Mouse (Mus musculus): ENCODE data around the gene Fank1. TPM values are rescaled to one million over a fixed set of nuclear protein-coding genes. Genes with fewer than 3 reads are reported as not detected.
A peak's percentile ranks its signal among the peaks of the same experiment; 100 is the strongest.

Fank1 gene
- total and polyA plus RNA-seq, 3 experiments, result 0.10 TPM; not detected in 2

DNA sequence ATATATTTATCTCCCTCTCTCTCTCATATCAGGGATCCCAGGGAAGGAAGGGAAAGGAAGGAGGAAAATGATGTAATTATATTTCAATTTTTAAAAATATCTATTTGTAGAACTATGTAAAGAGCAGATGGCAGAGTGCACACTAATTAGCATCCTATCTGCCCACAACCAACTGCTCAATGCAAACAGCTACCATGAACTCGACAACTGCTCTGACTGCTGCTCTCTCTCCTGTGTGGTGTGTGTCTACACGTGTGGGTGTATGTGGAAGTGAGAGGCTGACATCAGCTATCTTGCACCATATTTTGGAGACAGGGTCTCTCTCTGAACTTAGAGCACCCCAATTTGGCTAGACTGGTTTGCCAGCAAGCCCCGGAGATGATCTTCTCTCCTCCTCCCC, 135.2 kb downstream of the Fank1 start:
- Histone ChIP-seq H3K27ac (no peak overlapping the region), H3K4me1 (ENCODE audit: control insufficient read depth, insufficient read depth, low read length) (no peaks in the 10 kb centered on the region), H3K79me2 (replicated peaks; ENCODE audit: control insufficient read depth, insufficient read depth, low read length) (no peaks in the 10 kb centered on the region), H3K27me3 (ENCODE audit: control insufficient read depth, insufficient read depth, low read length) (no peaks in the 10 kb centered on the region), H3K36me3 (ENCODE audit: control insufficient read depth, insufficient read depth, low read length) (no peaks in the 10 kb centered on the region), H3K4me3 (no peak overlapping the region), H3K9ac (ENCODE audit: low read depth, low read length) (no peak overlapping the region)
- WGBS, result 76% methylated on average over 3 of the region's 3 CpGs
- intact Hi-C loops (cut with DNase I), result no loop called here
- TF ChIP-seq EP300 (IDR thresholded peaks at IDR 0.05; ENCODE audit: insufficient read depth, low read depth, low read length), result no peak
- no peak for TF ChIP-seq CTCF (IDR thresholded peaks at IDR 0.05)
- TF ChIP-seq POLR2A (IDR thresholded peaks at IDR 0.05; ENCODE audit: insufficient read depth, low read depth, low read length), result no peak
- no peak for DNase-seq

DNA sequence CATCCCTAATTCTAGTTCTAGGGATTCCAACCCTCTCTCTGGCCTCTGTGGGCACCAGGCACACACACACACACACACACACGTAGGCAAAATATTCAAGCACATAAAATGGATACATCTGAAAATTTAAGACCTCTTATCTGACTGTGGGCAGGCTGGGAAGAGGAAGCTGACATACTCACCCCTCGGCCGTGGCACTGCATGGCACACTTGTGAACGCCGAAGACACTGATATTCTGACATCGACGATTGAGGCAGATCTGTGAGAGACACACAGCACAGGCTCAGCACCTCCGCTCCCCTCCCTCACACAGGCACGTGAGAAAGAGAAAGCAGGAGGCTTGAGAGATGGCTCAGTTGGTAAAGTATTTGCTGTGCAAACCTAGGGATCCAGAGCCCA, 139.6 kb downstream of the Fank1 start:
- Histone ChIP-seq H3K79me2 (replicated peaks; ENCODE audit: control insufficient read depth, insufficient read depth, low read length) (no peaks in the 10 kb centered on the region), H3K4me3 (no peak overlapping the region), H3K4me1 (ENCODE audit: control insufficient read depth, insufficient read depth, low read length) (peaks cover 6% of the 10 kb centered on the region; the same call in 1 of the 2 replicates), H3K36me3 (ENCODE audit: control insufficient read depth, insufficient read depth, low read length) (no peaks in the 10 kb centered on the region), H3K27ac (no peak overlapping the region), H3K27me3 (ENCODE audit: control insufficient read depth, insufficient read depth, low read length) (no peaks in the 10 kb centered on the region), H3K9ac (ENCODE audit: low read depth, low read length) (no peak overlapping the region)
- 87% methylated on average over 9 of the region's 9 CpGs for WGBS
- no peak for DNase-seq
- intact Hi-C loops (cut with DNase I), result no loop called here
- TF ChIP-seq POLR2A (IDR thresholded peaks at IDR 0.05; ENCODE audit: insufficient read depth, low read depth, low read length) (no peak), EP300 (IDR thresholded peaks at IDR 0.05; ENCODE audit: insufficient read depth, low read depth, low read length) (no peak), CTCF (IDR thresholded peaks at IDR 0.05) (no peak)

DNA sequence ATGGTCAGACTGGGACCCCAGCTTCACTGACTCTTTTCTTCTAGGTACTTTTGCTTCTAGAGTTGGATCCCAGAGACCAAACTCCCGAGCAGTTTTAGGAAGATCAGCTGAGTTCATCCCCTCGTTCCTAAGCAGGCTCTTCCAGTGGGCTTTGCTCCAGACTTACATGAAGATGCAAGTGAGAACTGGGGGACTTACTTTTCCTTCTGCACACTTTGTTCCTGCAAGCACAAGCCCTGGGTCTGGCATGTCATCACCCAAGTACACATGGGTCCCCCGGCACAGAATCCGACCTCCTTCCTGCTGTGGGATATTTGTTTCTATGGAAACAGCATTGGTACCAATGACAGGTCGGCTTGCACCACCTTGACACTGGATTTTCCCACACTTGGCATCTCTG, 142.6 kb downstream of the Fank1 start:
- Histone ChIP-seq H3K4me1 (ENCODE audit: control insufficient read depth, insufficient read depth, low read length) (peaks cover 6% of the 10 kb centered on the region; the same call in 1 of the 2 replicates), H3K9ac (ENCODE audit: low read depth, low read length) (no peak overlapping the region), H3K36me3 (ENCODE audit: control insufficient read depth, insufficient read depth, low read length) (no peaks in the 10 kb centered on the region), H3K27ac (no peak overlapping the region), H3K27me3 (ENCODE audit: control insufficient read depth, insufficient read depth, low read length) (no peaks in the 10 kb centered on the region), H3K79me2 (replicated peaks; ENCODE audit: control insufficient read depth, insufficient read depth, low read length) (no peaks in the 10 kb centered on the region), H3K4me3 (no peak overlapping the region)
- 68% methylated on average over 5 of the region's 5 CpGs for WGBS
- no peak for DNase-seq
- intact Hi-C loops (cut with DNase I), result no loop called here
- TF ChIP-seq CTCF (IDR thresholded peaks at IDR 0.05) (no peak), POLR2A (IDR thresholded peaks at IDR 0.05; ENCODE audit: insufficient read depth, low read depth, low read length) (no peak), EP300 (IDR thresholded peaks at IDR 0.05; ENCODE audit: insufficient read depth, low read depth, low read length) (no peak)

DNA sequence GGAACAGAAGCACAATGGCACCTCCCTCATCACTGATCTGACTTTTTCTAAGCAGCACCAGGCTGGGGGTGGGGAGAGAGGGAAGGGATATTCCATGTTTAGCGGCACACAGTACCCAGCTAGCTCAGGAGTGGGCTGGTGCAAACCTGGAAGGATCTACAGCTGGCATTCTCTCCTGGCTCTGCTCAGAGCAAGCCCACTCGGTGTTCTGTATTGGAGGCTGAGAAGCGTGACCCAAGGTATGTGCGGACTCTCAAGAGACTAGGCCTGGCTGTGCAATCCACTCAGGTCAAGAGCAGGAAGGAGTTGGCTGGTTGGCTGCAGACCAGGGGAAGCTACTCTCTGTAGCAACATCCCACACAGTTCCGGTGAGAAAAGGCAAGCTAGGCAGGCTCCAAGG, 143.3 kb downstream of the Fank1 start:
- DNase-seq, result peak; percentile 24 to 38
- TF ChIP-seq POLR2A (IDR thresholded peaks at IDR 0.05; ENCODE audit: insufficient read depth, low read depth, low read length) (no peak), CTCF (IDR thresholded peaks at IDR 0.05) (no peak), EP300 (IDR thresholded peaks at IDR 0.05; ENCODE audit: insufficient read depth, low read depth, low read length) (0 out of 2 replicates have a peak, but pooled peaks have one; percentile 16)
- H3K9ac ChIP-seq (ENCODE audit: low read depth, low read length), result no peak overlapping the region
- H3K4me3 ChIP-seq, result no peak overlapping the region
- intact Hi-C loops (cut with DNase I), result no loop called here
- no peaks in the 10 kb centered on the region for H3K79me2 ChIP-seq (replicated peaks; ENCODE audit: control insufficient read depth, insufficient read depth, low read length)
- H3K36me3 ChIP-seq (ENCODE audit: control insufficient read depth, insufficient read depth, low read length), result no peaks in the 10 kb centered on the region
- no peaks in the 10 kb centered on the region for H3K27me3 ChIP-seq (ENCODE audit: control insufficient read depth, insufficient read depth, low read length)
- H3K27ac ChIP-seq, result no peak overlapping the region
- 37% methylated on average over 5 of the region's 5 CpGs for WGBS
- H3K4me1 ChIP-seq (ENCODE audit: control insufficient read depth, insufficient read depth, low read length), result peaks cover 6% of the 10 kb centered on the region; the same call in 1 of the 2 replicates

DNA sequence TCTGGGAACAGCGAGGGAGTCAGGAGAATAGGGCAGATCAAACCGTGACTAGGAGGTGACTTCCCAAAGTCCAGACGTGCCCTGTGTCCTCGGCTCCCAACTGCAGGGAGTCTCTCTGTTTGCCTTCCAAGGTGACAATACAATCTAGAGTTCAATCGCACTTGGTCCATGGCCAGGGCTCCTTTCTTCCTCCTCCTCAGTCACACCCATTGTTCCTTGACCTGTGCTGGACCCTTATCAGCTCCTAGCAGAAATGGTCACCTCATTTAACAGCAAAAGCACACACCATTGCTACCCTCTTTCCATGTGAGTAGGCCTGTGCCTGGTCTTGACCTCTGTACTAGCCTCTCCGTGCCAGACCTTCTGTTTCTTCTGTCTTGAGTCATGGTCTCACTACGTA, 144.1 kb downstream of the Fank1 start:
- H3K4me3 ChIP-seq, result no peak overlapping the region
- H3K27ac ChIP-seq, result no peak overlapping the region
- peak in 1 of 2 experiments; percentile 6 for DNase-seq
- no peaks in the 10 kb centered on the region for H3K79me2 ChIP-seq (replicated peaks; ENCODE audit: control insufficient read depth, insufficient read depth, low read length)
- intact Hi-C loops (cut with DNase I), result no loop called here
- no peak overlapping the region for H3K9ac ChIP-seq (ENCODE audit: low read depth, low read length)
- peaks cover 7% of the 10 kb centered on the region; the same call in 1 of the 2 replicates for H3K4me1 ChIP-seq (ENCODE audit: control insufficient read depth, insufficient read depth, low read length)
- H3K36me3 ChIP-seq (ENCODE audit: control insufficient read depth, insufficient read depth, low read length), result no peaks in the 10 kb centered on the region
- H3K27me3 ChIP-seq (ENCODE audit: control insufficient read depth, insufficient read depth, low read length), result no peaks in the 10 kb centered on the region
- WGBS, result 57% methylated on average over 7 of the region's 7 CpGs
- no peak for TF ChIP-seq EP300 (IDR thresholded peaks at IDR 0.05; ENCODE audit: insufficient read depth, low read depth, low read length)
- no peak for TF ChIP-seq CTCF (IDR thresholded peaks at IDR 0.05)
- no peak for TF ChIP-seq POLR2A (IDR thresholded peaks at IDR 0.05; ENCODE audit: insufficient read depth, low read depth, low read length)

DNA sequence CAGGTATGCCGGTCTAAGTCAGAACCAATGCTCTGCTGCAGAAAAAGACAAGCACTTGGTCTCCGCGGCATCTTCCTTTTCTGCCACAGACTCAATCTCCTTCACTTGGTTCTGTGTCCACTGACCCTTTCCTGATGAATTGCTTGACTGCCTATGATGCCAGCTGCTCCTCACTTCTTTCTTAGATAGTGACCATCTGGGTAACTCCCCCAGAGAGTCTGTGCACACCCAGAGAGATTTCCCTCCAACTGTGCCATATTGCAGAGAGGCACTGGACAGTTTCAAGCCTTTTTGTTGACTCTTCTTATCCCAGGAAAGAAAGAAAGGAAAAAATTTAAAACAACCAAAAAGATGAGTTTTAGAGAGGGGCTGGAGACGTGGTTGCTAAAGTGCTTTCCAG, 144.6 kb downstream of the Fank1 start:
- H3K27me3 ChIP-seq (ENCODE audit: control insufficient read depth, insufficient read depth, low read length), result no peaks in the 10 kb centered on the region
- WGBS, result 97% methylated on average over 4 of the region's 4 CpGs
- no peak overlapping the region for H3K4me3 ChIP-seq
- TF ChIP-seq EP300 (IDR thresholded peaks at IDR 0.05; ENCODE audit: insufficient read depth, low read depth, low read length), result no peak
- no peak for TF ChIP-seq CTCF (IDR thresholded peaks at IDR 0.05)
- no peak for TF ChIP-seq POLR2A (IDR thresholded peaks at IDR 0.05; ENCODE audit: insufficient read depth, low read depth, low read length)
- DNase-seq, result no peak
- no peaks in the 10 kb centered on the region for H3K36me3 ChIP-seq (ENCODE audit: control insufficient read depth, insufficient read depth, low read length)
- intact Hi-C loops (cut with DNase I), result no loop called here
- H3K9ac ChIP-seq (ENCODE audit: low read depth, low read length), result no peak overlapping the region
- peaks cover 8% of the 10 kb centered on the region; the same call in 1 of the 2 replicates for H3K4me1 ChIP-seq (ENCODE audit: control insufficient read depth, insufficient read depth, low read length)
- no peaks in the 10 kb centered on the region for H3K79me2 ChIP-seq (replicated peaks; ENCODE audit: control insufficient read depth, insufficient read depth, low read length)
- no peak overlapping the region for H3K27ac ChIP-seq
